Mouse (Mus musculus) ES-E14 (cell line): ENCODE data around the gene Fes.

Experiments used
- CHD2 ChIP-seq: IDR thresholded peaks from 2 replicates; pipeline ENCODE4 v1.6.1; 2014; ENCODE audit warnings: mild to moderate bottlenecking, low read depth, low read length, inconsistent platforms
- HCFC1 ChIP-seq: IDR thresholded peaks from 2 replicates; pipeline ENCODE4 v1.6.1; 2012; ENCODE audit warnings: low read length, inconsistent platforms, borderline replicate concordance; ENCODE audit not compliant: insufficient read depth
- ZC3H11A ChIP-seq: IDR thresholded peaks from 2 replicates; pipeline ENCODE4 v1.6.1; 2012; ENCODE audit warnings: low read depth, mild to moderate bottlenecking, inconsistent platforms, low read length, borderline replicate concordance

GRCm38 (mm10) chr7:80405188-80405695, 17.5 kb upstream of the Fes start, which contains the start of gene Furin:
- no peak for TF ChIP-seq HCFC1
- TF ChIP-seq ZC3H11A, result no peak
- TF ChIP-seq CHD2, result no peak
